Mouse (Mus musculus) regulatory T cell (primary cell): ENCODE results near the gene Fars2.
"Not testable (repeated sequence)": the region's sequence is repeated elsewhere in the genome, so short reads cannot be mapped to it uniquely, and the experiment has no call there.

Experiments used
- in situ Hi-C: fragments of 300-600 bp; cut with MboI, MseI; formaldehyde crosslinking; loops from one replicate; pipeline ENCODE4 v1.15.1; 2025; ENCODE audit warnings: high pct_unique_total_duplicates

Gene Fars2

DNA sequence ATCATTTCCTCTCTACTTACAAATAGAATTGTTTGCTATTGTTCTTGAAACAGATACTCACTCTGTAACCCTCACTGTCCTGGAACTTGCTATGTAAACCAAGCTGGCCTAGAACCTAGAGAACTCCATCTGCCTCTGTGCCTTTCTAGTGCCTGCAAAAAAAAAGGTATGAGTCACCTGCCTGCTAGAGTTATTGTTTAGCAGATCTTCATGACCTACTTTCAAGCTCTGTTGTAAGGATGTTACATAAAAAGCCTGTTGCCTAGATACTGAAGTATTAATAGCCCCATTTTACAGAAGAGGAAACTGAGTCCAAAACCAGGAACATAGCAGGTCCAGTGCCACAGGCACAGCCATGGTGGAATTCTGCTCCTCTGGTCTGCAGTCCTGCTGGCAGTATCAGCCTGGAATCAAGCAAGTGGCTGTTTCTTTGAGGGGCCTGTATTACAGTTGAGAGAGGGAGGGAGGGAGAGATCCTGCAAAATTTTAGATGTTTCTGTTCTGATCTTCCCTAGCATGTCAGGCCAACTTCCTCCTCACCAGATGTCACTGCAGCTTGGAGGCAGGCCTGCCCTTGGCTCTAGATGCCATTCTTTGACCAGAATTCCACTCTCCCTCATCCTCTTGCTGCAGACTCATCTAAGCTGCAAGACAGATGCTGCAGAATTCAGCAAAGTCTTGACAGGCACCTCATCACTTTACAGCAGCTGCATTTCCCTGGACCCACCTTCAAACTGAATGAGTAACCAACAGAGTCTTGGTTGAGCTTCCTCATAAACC, 250.7 kb downstream of the Fars2 start:
- in situ Hi-C loops, result no loop called here

DNA sequence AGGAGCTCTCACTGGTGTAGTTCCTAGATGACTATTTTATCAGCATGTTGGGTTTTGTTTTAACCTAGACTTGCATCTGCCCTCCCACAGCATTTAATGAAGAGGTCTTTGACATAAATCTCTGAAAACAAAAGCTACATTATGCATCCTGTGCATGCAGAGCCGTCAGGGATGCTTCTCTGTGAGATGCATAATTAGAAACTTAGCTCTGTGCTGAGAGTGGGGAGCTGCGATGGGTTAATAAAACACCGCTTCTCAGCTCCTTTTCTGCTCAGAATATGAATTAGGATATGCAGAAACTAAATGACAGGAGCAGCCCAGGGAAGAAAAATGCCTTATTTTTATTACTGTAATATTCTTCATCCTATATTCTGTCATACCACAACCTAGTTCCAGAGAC, 251.6 kb downstream of the Fars2 start:
- in situ Hi-C loops, result no loop called here

DNA sequence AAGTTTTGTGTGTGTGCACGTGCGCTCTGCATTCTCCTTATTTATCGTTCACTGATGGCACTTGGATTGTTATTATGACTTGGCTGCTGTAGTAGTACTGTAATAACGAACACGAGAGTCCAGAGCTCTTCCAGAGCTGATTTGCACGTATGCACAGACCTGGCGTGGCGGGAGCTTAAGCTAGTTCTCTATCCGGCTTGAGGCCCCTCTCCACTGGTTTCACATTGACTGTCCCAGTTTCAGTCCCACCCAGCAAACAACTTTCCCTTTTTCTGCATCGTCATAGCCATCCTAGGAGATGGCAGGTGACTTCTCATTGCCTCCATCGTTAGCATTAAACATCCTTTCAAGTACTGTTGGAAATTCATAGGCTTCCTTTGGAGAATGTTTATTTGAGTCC, 252.2 kb downstream of the Fars2 start:
- in situ Hi-C loops, result no loop called here

DNA sequence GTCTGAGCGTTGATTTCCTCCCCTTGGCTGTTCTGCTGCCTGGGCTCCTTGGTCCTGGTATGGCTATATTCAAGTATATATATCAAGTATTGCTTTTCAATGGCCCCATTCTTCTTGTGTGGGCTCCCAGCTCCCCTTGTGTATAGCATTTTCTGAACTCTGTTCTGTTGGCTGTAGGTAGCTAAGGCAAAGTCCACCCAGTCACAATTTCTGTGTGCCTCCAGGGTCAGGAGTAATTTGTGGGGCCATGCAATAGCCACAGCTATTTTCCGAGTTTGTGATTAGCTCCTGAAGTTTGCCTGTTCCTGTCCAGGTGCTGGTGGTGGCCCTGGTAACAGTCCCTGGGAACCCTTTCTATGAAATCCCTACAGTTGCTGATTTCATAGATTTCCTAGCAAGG, 266.0 kb downstream of the Fars2 start:
- in situ Hi-C loops, result no loop called here

DNA sequence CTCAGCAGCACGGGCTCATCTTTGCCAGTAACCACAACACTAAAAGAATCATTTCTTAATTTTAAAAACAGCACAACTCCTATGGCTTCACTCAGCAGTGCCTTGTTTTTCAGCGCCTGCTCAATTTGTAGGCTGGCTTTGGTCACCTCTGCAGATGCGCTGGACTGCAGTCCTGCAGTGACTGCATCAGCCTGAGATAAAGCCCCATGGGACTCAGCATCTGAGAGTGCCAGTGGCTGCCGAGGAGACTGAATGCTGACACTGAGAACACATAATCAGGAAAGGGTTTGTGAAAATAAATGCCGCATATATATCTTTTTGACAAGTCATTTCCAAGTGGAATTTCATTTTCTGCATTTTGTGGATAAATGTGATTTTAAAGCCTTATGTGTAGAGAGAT, 268.9 kb downstream of the Fars2 start:
- in situ Hi-C loops, result no loop called here

DNA sequence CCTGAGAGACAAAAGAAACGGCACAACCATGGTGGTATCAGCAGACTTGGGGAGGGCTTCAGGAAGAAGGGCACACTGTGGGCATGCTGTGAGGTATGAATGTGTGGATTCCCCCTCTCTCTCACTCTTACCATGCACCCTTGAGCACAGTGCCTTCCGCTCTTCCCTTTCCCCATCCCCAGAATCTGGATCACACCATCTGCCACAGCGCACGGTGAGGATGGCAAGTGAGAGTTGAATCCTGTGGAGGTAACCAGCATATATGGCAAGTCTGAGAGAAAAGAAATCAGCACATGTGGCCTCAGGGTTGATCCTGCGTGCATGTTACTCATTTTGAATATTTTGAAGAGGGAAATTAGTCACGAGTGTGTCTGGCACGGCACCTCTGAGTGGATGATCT, 274.7 kb downstream of the Fars2 start:
- in situ Hi-C loops, result no loop called here

DNA sequence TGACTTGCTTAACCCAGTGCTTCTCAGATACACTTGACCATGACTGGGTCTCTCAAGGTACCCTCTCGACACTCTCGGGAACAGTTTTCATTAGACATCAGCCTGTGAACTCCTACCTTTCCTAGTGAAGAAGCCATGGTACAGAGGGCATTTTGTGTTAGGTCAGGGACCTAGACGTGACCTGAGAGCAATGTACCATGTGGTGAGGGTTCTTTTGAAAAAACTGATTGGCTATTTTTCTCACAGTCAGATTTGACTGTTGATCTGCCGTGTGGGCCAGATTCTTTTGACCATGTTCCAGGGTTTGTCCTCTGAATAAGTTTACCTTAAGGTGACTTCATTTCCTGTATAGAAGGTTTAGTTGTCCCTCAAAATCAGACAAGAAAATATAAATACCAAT, 275.5 kb downstream of the Fars2 start:
- in situ Hi-C loops, result no loop called here

DNA sequence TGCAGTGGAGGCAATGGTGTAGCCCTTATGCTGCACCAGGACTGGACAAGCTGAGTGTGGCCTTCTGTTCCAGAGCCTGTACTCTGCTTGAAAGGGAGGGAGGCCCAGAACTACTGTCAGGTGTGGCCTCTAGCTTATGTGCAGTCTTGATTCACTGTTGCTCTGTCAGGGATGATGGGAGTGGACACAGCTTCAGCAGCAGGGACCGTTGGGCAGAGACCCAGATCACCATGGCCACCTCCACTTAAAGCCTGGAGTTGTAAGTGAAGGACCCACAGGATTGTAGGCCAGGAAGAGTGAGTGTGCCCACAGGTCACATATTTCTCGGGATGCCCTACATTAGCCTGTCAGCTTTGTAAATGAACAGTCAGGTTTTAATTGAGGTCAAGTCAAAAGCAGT, 283.8 kb downstream of the Fars2 start:
- in situ Hi-C loops, result no loop called here

DNA sequence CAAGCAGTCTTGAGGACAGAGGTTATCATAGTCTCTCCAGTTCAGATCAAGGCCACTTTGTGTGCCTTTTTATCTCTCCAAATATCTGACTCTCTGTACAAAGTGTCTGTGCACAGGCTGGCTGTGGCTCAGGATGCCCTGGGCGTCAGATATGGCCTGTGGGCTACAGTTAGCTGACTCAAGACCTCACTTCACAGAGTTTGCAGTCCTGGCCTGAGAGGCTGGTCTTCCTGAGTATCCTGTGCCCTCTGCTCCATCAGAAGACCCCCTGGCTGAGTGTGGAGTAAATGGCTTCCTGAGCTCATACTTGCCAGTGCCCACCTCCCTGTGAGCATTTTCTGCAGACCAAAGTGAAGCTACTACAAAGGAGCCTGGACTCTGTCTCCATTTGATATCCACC, 296.1 kb downstream of the Fars2 start:
- in situ Hi-C loops, result no loop called here

DNA sequence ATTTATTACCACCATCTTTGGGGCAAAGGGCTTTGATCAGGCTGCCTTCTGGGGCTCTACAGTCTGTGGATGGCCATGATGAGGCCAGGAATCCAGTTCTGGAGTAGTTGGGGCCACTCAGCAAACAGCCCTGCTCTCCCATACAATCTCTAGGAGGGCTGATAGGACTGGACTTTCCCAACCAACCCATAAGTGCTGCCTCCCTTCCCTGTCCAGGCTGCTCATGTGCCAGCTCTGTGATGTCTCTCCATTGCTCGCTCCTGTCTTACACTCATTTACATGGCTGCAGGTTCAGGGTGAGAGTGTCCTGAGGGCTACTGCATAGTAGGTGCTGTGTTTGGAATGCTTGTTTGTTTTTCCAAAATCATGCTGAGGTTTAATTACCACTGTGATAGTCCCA, 298.0 kb downstream of the Fars2 start:
- in situ Hi-C loops, result no loop called here

DNA sequence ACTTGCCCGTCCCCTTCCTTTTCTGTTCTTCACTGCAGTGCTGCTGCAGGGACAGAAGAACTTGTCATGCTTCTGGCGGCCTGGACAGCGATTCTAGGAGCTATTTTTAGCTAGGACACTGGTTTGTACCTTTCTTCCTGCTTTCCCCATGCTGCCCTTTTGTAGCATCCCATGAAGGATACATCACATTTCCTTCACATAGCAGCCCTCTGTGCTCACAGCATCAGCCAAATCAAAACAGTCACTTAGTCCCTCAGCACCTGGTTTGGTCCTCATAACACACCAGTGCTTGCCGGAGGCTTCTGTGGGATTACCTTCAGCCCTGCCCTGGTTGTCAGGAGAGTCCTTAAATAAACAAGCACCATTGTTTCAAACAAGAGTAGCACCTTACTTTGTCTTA, 299.3 kb downstream of the Fars2 start:
- in situ Hi-C loops, result no loop called here

DNA sequence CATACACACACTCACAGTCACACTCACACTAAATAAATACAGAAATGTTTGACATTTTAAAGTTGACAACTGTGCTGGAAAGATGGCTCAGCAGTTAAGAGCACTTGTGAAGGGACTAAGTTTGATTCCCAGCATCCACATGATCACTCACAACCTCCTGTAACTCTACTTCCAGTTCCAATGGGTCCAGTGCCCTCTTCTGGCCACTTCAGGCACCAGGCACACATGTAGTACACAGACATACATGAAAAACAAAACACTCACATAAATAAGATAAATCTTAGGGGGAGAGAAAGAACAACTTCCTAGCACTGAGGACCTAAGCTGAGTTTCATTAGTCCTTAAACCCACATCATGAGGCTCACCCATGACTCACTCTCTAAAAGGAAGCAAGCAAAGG, 302.1 kb downstream of the Fars2 start:
- in situ Hi-C loops, result no loop called here

DNA sequence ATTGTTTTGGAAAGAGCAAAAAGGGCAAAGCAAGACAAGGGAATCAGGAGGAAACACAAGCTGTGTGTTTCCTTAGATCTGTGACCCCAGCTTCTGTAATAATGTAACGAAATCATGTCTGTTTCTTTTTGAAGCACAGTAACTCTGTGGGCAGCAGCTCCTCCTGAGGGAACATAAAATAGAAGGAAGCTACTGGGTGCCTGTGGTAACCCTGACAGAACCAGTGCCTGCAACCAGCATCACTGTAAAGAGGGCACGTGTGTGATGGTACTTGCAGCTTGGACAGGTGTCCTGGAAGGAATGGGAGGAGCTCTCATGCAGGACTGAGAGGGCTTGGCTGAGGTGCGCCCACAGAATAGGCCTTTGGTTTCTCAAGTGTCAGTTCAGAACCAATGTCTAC, 305.2 kb downstream of the Fars2 start:
- in situ Hi-C loops, result no loop called here

DNA sequence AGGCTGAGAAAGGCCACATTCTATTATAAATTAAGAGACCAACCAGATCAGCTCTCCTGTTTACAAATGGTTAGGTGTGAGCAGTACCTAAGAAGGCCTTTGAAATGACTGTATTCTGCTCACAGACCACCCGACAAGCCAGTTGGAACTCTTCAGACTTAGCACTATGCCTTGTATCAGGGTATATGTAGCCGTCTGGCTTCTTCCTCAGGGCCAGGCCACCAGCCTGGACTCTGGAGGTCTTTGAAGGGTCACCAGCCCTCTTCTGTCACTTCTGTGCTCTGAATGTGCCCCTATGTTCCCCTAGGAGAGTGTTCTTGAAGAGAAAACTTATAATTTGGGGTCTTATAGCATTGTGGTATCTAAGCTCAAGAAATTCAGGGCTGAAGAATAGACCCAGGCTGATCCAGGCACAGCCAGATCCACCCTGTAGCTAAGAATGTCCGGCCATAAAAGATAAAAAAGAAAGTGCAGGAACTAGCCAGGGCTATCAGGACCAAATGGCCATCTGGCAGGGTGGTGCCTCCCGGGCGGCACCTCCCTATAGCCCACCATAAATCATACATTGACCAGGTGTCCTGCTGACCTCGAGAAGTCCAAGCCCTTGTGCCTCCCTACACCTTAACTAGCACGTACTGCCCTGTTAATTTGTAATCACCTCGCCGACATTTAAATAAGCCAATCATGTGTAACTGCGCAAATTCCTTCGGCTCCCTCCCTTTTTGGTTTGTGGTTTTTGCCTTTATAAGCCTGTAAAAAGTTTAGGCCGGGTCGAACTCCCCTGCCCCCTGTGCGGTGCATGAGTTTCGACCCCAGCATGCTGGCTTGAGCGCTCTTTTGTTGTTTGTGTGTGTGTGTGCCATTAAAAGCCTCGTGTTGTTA, 308.9 kb downstream of the Fars2 start:
- in situ Hi-C loops, result not testable (repeated sequence)

DNA sequence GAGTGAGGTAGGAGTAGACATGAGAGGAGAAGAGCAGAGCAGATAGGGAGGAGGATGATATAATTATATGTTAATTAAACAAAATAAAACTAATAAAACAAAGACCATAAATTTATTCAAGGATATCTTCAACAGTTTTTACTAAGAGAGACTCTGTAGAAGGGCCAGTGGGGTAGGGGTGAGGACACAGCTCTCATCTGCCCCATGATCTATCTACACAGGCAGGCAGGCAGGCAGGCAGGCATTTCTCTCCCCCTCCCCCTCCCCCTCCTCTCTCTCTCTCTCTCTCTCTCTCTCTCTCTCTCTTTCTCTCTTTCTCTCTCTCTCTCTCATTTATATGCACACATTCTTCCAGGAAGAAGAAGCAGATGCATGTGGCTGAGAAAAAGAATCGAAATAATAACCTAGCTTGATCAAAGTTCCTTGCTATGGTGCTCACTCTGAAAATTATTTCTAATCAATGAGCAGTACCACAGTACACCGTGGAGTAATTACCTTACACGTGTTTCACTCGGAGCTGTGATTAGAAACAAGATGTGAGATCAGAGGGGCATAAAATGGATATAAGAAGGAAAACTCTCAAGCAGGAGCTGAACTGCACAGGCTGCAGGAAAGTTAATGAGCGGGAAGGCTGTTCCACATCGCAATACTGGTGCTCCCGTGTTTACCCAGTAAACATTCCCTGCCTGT, 312.4 kb downstream of the Fars2 start:
- in situ Hi-C loops, result no loop called here

DNA sequence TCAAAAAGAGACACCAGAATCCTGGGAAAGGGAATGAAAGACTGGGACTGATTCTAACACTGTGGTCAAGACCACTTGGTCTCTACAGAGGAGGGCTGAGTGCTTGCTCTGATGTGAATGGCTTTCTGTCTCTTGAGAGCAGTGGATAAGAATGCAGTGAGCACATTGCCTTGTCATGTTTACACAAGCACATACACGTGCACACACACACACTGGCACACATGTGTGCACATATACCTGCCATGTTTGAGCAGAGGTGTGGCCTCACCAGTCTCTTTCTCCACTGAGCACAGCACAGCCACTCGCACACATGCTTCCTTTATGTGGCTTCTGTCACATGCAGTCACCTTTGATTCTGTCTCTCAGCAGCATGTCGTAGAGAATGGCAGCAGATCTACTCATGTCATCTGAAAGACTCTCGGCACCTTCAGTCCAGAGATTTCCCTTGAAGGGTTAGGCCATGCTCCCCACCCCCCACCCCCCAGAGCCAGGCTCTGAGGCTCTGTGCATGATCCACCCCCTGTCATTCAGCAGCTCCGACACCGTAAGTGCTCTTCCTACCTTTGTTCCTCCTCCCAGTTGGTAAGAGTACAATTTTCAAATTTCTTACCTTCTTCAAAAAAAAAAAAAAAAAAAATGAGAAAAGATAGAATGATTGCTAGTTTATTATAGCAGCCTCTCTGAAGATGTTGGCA, 313.4 kb downstream of the Fars2 start:
- in situ Hi-C loops, result no loop called here

DNA sequence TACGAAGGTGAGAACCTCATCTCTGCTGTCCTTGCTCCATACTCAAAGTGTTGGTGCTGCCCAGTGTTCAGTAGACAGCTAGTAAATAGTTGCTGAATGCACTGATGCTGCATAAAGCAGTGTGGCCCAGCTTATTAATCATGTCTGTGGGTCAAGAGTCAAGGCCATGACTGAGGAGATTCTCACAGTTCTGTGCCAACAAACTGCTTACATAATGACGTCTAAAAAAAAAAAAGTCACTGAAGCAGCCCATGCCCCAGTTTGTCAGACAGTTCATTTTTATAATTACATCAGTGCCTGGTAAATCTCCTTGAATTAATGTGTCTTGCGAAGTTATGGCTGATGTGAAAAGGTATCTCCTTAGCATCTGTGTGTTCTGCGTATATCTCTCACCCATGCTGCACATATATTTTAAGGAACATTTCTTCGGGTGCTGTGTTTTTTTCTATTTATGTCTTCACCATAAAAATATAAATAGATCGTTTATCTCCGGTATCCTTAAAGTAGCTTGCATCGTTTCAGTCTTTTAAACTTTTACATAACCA, 314.8 kb downstream of the Fars2 start:
- in situ Hi-C loops, result no loop called here

DNA sequence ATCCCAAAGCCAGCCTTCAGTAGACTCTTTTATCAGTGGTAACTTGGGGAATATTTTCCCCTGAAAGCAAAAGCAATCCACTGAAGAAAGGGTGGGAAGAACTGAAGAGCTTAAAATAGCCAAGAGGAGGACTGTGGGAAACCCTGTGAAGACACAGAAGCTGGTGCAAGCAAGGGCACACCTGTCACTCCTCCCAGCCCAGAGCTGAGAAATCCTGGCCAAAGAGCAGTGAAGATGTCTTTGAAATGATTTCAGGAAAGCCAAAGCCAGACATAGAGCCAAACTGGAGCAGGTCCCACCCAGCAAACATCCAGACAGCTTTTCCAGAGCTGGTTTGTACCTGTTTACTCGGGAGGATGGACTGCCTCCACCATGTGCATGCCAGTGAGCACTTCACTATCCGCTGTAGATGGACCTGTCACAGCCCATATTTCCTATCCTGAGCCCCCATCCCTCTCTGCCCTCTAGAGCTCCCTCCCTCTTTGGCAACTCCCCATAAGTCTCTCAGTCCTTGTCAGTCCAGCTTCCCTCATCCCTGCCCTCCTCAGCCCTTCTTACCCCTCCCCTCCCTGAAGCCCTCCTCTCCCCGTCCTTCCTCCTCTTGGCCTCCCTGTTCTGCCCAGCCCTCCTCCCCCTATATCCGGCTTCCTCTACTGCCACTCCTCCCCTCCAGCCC, 327.7 kb downstream of the Fars2 start:
- in situ Hi-C loops, result no loop called here

DNA sequence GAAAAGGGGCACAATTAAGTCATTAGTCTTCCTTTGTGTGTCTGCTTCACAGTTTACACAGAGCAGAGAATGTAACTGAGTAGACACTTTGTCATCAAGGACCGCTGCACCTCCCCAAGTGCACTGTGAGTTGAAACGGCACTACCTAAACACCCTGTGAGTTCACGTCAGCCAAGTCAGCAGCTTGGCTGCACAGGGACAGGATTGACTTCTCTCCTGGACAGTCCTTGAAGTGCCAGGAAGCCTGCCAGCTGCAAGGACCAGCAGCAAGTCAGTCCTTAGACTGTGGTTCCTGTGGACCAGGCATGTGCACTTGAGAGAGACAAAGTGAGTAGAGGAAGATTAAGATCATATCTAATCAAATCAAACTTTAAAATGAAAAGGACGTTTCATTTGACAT, 330.7 kb downstream of the Fars2 start:
- in situ Hi-C loops, result no loop called here

DNA sequence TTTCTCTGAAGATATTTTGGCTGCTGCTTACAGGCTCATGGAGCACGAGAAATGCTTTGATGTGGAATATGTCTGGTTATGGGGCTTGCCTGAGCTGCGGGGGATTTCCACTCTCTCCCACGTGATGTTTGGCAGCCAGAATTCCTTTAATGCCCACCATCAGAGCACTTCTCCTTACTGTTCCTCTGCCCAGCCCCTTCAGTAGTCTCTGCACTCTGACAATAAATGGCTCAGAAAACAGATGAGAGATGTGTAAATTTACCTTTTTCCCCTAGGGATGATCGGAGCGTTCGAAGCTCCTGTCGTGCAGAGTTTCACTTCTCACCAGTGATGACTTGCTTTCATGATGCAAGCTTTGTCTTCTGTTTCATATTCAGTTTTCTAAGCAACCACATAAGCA, 331.4 kb downstream of the Fars2 start:
- in situ Hi-C loops, result no loop called here

DNA sequence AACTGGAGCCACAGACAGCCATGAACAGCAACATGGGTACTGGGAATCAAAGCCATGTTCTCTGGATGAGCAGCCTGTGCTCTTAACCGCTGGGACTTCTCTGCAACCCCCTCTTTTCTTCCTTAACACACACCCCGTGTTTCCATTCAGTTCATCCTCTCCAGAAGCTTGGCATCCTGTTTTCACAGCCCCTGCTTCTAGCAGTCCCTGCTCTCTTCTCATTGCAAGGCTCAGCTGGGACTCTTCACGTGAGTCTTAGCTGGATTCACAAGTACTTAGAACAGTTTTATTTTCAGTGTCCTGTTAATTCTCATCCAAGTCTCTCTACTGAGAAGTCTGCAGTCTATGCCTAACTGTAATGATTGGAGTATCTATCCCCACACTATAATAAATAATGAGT, 334.2 kb downstream of the Fars2 start:
- in situ Hi-C loops, result no loop called here
